Mouse (Mus musculus): Measurements from ENCODE around the gene Lrp3.

Lrp3 gene

DNA sequence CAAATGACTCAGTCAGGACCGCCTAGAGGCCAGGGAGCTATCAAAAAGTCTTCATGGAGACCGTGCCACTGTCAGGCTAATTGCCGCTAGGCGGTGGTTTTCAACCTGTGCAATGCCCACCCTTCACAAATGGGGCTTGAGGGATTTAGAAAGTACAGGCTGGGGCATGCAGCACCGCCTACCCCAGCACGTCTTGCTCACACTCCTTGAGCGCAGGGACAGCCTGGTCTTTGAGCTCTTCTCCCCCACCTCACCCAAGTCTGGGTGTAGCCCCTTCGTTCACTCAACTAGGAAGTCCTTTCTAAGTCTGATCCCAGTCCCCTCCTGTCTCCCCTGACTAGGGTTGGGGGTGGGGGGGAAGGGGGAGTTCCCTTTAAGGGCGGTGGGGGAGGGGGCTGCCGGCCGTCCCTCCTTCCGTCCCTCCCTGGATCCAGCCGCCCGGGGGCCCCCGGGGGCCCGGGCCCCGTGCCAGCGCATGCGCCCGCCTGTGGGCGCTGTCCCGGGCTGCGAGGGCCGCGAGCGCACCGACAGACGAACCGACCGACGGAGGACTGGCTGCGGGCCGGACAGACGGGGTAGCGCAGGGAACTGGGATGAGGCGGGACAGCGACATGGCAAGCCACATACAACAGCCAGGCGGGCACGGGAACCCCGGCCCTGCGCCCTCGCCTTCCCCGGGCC, 29.3 kb downstream of the Lrp3 start, which contains the start of gene Slc7a10:
Slc7a10 (plus strand) TSS at position 497 of the 681 bp plus-strand sequence.
- DNase-seq = peak in 1 of 2 experiments; percentile 64

DNA sequence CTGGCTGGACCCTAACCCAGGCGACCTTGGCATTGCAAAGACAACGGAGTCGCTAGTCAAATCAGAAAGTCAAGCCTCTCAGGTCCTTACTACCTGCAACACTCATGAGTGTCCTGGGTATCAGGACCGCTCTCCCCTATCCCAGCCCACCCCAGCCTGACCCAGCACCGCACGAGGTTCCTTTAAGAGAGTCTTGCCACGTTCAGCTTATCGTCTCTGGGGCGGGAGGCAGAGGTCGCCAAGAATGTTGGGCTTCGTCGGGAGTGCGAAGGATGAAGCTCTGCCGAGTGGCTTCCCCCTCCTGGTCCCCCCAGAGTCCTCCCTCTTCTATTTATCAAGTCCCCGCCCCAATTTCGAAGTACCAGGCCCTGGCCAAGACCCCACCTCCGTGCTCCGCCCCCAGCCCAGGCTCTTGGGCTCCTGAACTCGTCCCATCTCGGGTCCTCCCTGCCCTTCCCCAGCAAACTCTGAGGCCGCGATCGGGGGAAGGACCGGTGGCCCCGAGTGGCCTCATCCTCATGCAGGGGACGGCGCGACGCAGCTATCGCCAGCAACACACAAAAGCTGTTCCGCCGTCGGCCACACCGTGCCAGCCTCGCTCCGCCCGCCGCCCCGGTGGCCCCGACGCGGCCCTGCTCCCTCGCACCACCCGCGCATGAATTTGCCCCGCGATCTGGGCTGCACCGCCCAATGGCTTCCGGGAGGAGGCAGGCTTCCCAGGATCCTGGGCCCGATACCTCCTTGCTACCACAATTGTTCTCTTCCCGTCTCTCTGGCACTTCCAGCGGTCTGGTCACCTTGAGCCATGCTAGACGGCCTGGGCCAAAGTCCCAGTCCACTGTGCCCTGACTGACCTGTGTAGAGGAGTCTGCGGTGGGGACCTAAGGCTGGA, 30.2 kb downstream of the Lrp3 start:
- DNase-seq = peak; percentile 59 to 73

DNA sequence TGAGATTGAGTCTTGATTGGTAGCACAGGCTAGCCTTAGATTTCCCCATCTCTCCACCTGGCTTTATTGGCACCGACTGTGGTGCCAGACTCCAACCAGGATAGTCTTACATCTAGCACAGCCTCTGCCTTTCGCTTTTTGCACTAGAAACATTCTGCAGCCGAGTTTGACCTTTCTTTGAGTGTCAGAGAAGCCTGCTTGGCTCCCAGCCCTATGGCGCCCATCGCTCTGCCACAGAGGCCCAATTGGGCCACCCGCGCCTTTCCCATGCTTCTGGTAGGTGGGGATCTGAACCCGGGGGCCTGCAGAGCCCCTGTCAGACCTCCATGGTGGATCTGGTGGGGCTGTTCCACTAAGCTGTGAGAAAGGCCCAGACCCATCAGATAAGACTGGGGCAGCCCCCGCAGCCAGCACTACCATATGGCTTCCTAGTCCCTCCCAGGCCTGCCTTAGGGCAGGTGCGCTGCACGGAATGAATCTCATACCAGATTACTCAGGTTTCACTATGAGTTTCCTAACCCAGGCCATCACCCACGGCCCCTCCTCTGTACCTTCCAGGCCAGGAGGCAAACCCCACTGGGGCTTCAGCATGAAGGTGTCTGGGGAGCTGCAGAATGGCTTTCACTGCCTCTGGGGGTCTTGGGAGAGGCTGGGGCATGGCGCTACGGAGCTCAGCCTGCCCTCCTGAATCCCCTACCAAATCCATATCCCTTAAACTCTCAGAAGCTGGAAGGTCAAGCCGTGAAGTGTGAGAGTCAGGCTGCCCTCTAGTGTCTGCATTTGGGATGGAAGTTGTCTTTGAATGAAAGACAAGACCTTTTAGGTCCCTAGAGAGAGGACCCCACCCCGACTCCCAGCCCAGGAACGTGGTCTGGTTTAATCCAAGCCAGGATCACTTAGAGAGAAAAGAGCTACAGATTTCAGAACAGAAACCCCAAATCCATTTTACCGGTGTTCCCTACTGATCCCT, 38.6 kb downstream of the Lrp3 start:
- DNase-seq = peak; percentile 23 to 51

DNA sequence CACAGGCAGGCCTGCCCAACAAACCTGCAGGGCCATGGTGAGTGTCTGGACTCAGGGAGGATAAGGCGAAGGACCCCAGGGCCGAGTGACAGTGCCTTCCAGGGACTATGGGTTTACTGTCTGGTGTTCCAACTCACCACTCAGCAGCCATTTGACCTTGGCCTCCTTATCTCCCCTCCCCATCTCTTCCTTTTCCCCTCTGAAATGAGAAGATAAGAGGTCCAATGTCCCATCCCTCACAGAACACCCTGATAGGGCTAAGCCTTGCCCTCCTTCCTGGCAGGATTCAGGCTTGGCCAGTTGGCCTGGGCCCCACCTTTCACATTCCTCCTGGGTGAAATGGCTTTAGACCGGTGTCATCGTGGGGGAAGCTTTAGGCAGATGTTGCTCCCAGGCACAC, 39.8 kb downstream of the Lrp3 start:
- DNase-seq = peak in 1 of 2 experiments; percentile 20

DNA sequence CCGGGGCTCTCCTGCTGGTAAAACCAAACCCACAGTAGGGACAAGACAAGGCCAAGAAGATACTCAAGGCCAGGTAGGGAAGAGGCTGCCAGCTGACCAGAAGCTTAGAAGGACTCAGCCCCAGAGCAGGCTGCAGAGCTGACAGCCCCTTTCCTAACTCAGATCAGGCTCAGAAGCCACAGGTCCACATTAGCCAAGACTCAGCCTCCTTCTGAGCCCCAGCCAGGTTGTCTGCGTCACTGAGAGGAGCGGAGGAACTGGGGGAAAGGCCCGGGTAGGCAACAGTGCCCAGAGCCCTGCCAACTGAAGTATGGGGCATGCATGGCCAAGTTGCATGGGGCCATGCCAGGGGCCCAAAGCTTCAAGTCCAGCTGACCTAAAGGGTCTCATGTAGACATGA, 42.8 kb downstream of the Lrp3 start:
- no peak for DNase-seq

DNA sequence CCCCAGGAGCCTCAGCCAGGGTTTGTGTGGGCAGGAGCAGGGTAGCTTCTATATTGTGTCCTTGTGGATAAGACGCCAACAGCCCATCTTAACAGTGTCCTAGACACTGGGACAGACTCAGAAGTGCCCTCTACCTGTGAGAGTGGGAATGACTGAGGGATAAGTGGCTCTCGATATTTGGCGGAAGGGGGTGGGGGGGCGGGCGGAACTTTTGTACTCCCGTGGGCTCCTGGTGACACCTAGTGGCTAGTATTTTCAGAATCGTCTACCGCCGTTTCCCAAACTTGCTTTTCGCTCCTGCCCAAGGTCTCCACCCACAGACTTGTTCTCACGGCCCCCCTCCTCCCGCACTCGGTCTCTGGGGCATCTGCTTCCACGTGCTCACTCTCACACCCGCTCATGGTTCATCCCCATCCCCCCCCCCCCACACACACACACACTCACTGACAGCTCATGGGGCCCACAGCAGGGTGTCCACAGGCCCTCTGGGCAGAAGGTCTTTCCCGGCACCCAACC, 43.4 kb downstream of the Lrp3 start:
- peak; percentile 55 to 87 for DNase-seq

DNA sequence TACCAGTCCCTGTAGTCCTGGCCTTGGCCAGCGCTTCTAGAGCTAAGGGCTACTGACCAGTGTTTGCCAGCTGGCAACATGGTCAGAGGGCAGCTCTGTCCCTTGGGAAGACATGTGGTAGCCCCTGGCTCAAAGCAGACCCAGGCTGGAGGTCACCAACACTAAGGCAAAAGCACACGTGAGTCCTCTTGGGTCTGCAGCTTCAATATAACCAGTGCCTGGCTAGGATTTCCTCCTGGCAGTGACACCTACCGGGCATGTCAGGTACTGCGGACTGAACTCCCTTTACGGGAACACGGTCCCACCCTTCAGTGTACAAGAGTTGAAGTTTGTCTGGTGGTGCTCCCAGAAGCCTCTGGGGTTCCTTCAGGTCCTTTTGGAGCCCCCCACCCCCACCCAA, 46.0 kb downstream of the Lrp3 start:
- DNase-seq = peak; percentile 86 to 92

DNA sequence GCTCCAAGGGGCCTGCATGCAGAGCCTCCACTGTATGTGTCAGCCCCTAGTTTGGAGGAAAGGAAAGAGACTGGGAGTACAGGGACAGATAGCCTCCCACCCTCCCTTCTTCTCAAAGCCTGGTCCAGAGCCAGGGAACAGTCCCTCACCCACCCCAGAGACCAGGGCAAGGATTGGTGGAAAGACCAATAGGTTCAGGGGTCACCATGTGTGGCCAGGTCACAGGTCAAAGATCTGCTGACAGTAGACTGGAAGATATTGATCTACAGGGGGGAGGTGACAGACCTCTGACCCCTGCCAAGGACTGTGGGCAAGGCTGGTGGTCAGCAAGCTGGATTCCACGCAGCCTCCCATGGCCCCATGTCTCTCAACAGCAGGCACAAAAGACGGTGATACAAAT, 47.4 kb downstream of the Lrp3 start:
- DNase-seq = no peak

DNA sequence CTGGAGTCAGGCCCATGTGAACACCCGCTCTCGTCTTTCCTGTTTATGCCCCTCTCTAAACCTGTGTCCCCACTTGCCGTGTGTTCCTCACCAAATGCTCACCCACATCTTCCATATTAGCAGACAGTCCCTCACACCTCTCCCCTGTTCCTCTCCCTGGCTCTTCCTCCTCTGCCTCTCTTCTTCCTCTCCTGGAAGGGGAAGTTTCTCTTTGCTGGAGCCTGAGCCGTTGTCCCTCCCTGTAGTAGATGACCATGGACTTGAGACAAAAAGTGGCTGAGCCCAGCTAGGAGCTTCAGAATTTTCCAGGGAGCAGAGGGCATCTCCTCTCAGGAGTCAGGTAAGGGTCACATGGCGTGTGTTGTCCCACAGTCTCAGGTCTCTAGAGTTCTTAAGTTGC, 48.3 kb downstream of the Lrp3 start:
- no peak for DNase-seq

DNA sequence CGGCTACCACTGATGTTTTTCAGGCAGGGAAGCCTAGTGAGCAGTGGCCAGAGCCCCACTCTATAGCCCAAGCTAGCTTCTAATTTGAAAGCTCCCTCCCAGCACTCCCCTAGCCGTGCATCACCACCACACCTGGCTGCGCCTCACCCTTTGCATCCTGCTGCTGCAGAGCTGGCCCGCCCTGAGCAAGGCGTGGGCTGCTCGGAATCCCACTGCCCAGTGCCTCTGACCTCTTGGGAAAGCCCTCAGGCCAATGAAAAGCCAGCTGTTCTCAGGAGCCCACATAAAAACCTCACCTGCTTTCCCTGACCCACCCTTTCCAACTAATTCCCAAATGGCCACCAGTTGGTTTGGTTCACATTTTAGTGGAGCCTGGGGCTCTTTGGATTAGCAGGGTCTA, 51.2 kb downstream of the Lrp3 start:
- DNase-seq = no peak

DNA sequence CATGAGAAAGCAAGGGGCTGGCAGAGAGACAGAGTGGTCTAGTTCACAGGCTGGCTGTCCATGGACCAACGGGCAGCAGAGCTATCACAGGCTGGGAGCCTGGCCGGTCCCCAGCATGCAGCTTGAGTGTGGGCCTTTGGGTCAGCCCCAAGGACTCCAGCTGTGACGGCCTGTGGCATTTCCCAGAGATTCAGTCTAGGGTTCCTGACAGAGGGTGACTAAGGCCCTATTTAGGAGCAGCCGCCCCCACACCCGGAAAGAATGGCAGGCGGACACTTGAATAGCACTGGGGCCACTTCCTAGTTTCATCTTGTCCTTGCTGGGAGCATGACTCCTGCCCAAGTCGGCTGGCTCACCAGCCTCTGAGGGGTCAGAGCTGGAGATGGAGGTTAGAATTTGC, 51.7 kb downstream of the Lrp3 start:
- peak in 1 of 2 experiments; percentile 48 for DNase-seq

DNA sequence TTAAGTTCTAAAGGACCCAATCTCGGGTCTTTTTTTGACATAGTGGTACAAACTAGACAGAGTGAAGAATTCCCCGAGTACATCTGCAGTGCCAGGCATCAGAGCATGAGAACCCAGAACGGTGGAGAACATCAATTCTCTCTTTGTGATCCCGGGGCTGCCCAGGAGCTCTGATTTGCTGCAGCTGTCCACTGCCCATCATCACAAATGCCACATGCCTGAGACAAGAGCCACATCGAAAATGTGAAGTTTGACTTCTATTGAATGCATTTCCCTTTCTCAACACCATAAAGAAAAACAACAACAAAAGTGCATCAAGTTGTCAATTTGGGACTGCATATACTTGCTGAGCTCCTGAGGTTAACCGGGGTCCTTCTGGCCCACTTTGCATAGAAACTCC, 52.9 kb downstream of the Lrp3 start:
- no peak for DNase-seq

DNA sequence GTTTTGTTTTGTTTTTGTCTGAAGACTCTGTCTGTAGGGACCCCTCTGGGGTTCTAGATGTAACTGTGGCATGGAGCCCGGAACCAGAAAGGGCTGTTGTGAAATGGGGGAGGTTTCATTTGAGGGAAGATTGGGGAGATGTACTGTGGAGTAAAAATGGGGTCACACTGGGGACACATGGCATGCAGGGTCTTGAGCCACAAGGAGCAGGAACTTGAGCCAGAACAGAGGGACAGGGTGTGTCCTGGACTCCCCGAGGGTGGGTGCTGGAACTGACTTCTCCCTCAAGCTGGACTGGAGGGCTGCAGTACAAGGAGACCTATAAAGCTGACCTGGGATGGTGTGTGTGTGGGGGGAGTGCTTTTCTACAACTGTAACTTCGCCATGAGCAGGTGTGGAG, 57.8 kb downstream of the Lrp3 start:
- DNase-seq = no peak

DNA sequence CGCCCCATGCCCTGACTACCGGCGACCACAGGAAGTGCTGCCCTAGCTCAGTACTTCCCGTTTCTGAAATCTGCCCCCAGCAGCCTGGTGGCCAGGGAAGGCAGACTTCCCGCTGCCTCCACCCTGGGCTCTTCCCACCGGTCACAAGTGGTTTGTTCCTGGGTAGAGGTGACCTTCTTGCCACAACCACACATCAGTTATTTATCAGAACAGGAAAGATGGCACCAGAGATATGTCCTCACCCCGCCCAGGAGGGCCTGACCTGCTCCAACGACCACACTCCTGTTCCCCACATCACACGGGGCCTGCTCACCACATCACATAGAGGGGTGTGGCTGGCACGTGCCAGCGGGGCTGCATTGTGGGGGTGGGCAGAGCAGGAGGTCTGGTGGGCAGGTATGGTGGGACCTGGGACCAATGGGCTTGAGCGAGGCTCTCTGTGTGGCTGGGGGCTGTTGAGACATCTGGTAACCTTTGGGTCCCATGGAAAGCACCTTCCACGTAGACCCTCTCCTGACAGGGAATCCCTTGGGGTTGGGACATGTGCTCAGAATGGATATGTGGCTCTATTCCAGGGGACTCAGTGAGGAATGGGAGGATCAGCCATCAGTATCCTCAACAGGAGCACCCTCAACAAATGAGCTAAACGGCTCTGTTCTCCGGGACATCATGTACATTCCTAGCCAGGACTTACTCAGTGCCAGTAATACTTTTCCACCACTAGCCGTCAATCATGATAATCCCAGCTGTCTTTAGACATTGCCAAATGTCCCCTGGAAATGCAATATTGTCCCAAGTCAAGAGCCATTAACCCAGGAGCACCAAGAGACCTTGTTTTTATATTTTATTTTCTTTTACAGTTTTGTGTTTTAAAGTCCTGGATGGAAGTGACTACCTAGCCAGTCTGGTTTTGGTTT, 58.5 kb downstream of the Lrp3 start:
- DNase-seq = peak; percentile 35 to 41

DNA sequence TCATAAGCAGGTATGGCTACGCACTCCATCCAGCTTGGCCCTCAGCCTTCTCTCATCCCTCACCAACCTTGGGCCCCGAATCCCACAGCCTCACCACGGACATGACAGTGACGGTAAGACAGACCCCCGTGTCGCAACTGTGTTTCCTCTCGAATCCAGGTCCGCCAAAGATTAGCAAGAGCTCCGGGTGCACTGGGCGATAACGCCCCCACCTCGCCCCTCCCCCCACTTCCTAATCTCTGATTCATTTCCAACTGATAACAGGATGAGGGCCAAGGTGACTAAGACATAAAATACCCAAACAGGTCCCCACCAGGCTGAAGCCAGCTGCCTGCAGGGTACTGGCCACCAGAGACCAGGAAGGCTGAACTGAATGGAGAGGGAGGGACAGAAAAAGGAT, 60.8 kb downstream of the Lrp3 start:
- no peak for DNase-seq

DNA sequence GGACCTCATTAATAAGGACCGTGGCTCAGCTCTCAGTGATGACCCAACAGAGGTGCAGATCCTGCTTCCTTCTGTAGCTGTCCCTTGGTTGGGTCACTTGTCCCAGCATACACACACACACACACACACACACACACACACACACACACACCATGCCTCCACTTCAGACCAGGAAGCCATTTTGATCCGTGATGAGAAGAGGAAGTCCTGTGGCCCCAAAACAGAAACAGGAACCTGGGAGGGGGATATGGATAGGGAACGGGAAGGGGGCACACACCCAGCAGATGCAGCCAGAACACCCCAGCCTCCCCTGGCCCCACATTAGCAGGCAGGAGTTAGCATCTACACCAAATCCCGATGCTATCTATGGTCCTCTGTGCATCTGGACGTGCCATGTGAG, 64.4 kb downstream of the Lrp3 start:
- no peak for DNase-seq
